Mouse (Mus musculus): ENCODE results near the gene Hspb2. TPM values are rescaled to one million over a fixed set of nuclear protein-coding genes. Genes with fewer than 3 reads are reported as not detected.

Gene Hspb2
- polyA plus RNA-seq (2012; rRNA removed), result 3.8 and 16.7 TPM in 2 replicates

GRCm38 (mm10) chr9:50752054-50752602 lies at the start of gene Hspb2:
TSS of gene Hspb2 (minus strand) at chr9:50752354.
- no peaks in the 10 kb centered on the region for H3K36me3 ChIP-seq (ENCODE audit: control insufficient read depth, insufficient read depth, low read length)
- H3K27me3 ChIP-seq (ENCODE audit: control insufficient read depth, insufficient read depth, low read length), result no peaks in the 10 kb centered on the region
- no peak within 1 kb of the TSS for H3K4me3 ChIP-seq (ENCODE audit: control insufficient read depth, insufficient read depth, low read length)
- no peaks in the 10 kb centered on the region for H3K4me1 ChIP-seq (replicated peaks; ENCODE audit: control insufficient read depth, insufficient read depth, low read length)
- WGBS, result 86% methylated on average over 14 of the region's 14 CpGs
- no peak for TF ChIP-seq POLR2A (IDR thresholded peaks at IDR 0.05; ENCODE audit: control insufficient read depth, extremely low read depth, insufficient read depth, low read length, poor library complexity)
- no peak for TF ChIP-seq CTCF (IDR thresholded peaks at IDR 0.05; ENCODE audit: borderline replicate concordance, control insufficient read depth, extremely low read depth, insufficient read depth, low read length, poor library complexity)
- H3K27ac ChIP-seq (ENCODE audit: control insufficient read depth, insufficient read depth, low read length), result no peak within 1 kb of the TSS
- no peak for DNase-seq

- Histone ChIP-seq H3K27ac (ENCODE audit: control insufficient read depth, insufficient read depth, low read length) (no peak overlapping the region), H3K4me1 (replicated peaks; ENCODE audit: control insufficient read depth, insufficient read depth, low read length) (peaks cover 5% of the 10 kb centered on the region), H3K4me3 (ENCODE audit: control insufficient read depth, insufficient read depth, low read length) (no peak overlapping the region), H3K36me3 (ENCODE audit: control insufficient read depth, insufficient read depth, low read length) (peaks cover 4% of the 10 kb centered on the region; the same call in 1 of the 2 replicates), H3K27me3 (ENCODE audit: control insufficient read depth, insufficient read depth, low read length) (no peaks in the 10 kb centered on the region)
- TF ChIP-seq CTCF (IDR thresholded peaks at IDR 0.05; ENCODE audit: borderline replicate concordance, control insufficient read depth, extremely low read depth, insufficient read depth, low read length, poor library complexity), result no peak
- no peak for TF ChIP-seq POLR2A (IDR thresholded peaks at IDR 0.05; ENCODE audit: control insufficient read depth, extremely low read depth, insufficient read depth, low read length, poor library complexity)
- DNase-seq, result peak; percentile 70
- WGBS, result 83% methylated on average over 2 of the region's 2 CpGs
Observed at GRCm38 (mm10) chr9:50800985-50801384, 48.8 kb upstream of the Hspb2 start.

GRCm38 (mm10) chr9:50798368-50798767 lies 46.2 kb upstream of the Hspb2 start:
- Histone ChIP-seq H3K36me3 (ENCODE audit: control insufficient read depth, insufficient read depth, low read length) (peaks cover 4% of the 10 kb centered on the region; the same call in 1 of the 2 replicates), H3K4me1 (replicated peaks; ENCODE audit: control insufficient read depth, insufficient read depth, low read length) (no peaks in the 10 kb centered on the region), H3K27ac (ENCODE audit: control insufficient read depth, insufficient read depth, low read length) (no peak overlapping the region), H3K4me3 (ENCODE audit: control insufficient read depth, insufficient read depth, low read length) (no peak overlapping the region), H3K27me3 (ENCODE audit: control insufficient read depth, insufficient read depth, low read length) (no peaks in the 10 kb centered on the region)
- TF ChIP-seq POLR2A (IDR thresholded peaks at IDR 0.05; ENCODE audit: control insufficient read depth, extremely low read depth, insufficient read depth, low read length, poor library complexity) (no peak), CTCF (IDR thresholded peaks at IDR 0.05; ENCODE audit: borderline replicate concordance, control insufficient read depth, extremely low read depth, insufficient read depth, low read length, poor library complexity) (no peak)
- DNase-seq, result no peak
- WGBS, result 96% methylated on average over 5 of the region's 5 CpGs

- 96% methylated on average over 7 of the region's 7 CpGs for WGBS
- H3K4me3 ChIP-seq (ENCODE audit: control insufficient read depth, insufficient read depth, low read length), result no peak overlapping the region
- no peak overlapping the region for H3K27ac ChIP-seq (ENCODE audit: control insufficient read depth, insufficient read depth, low read length)
Observed at GRCm38 (mm10) chr9:50797641-50798040, 45.5 kb upstream of the Hspb2 start.

GRCm38 (mm10) chr9:50796776-50797175 lies 44.6 kb upstream of the Hspb2 start:
- WGBS, result 93% methylated on average over 8 of the region's 8 CpGs
- H3K4me3 ChIP-seq (ENCODE audit: control insufficient read depth, insufficient read depth, low read length), result no peak overlapping the region
- DNase-seq, result no peak
- H3K27ac ChIP-seq (ENCODE audit: control insufficient read depth, insufficient read depth, low read length), result no peak overlapping the region
- no peaks in the 10 kb centered on the region for H3K27me3 ChIP-seq (ENCODE audit: control insufficient read depth, insufficient read depth, low read length)
- no peaks in the 10 kb centered on the region for H3K4me1 ChIP-seq (replicated peaks; ENCODE audit: control insufficient read depth, insufficient read depth, low read length)
- no peaks in the 10 kb centered on the region for H3K36me3 ChIP-seq (ENCODE audit: control insufficient read depth, insufficient read depth, low read length)
- TF ChIP-seq CTCF (IDR thresholded peaks at IDR 0.05; ENCODE audit: borderline replicate concordance, control insufficient read depth, extremely low read depth, insufficient read depth, low read length, poor library complexity) (no peak), POLR2A (IDR thresholded peaks at IDR 0.05; ENCODE audit: control insufficient read depth, extremely low read depth, insufficient read depth, low read length, poor library complexity) (no peak)

More at GRCm38 (mm10) chr9:50797641-50798040, 45.5 kb upstream of the Hspb2 start:
- DNase-seq, result no peak
- Histone ChIP-seq H3K36me3 (ENCODE audit: control insufficient read depth, insufficient read depth, low read length) (no peaks in the 10 kb centered on the region), H3K27me3 (ENCODE audit: control insufficient read depth, insufficient read depth, low read length) (no peaks in the 10 kb centered on the region), H3K4me1 (replicated peaks; ENCODE audit: control insufficient read depth, insufficient read depth, low read length) (no peaks in the 10 kb centered on the region)
- TF ChIP-seq CTCF (IDR thresholded peaks at IDR 0.05; ENCODE audit: borderline replicate concordance, control insufficient read depth, extremely low read depth, insufficient read depth, low read length, poor library complexity) (no peak), POLR2A (IDR thresholded peaks at IDR 0.05; ENCODE audit: control insufficient read depth, extremely low read depth, insufficient read depth, low read length, poor library complexity) (no peak)

- Histone ChIP-seq H3K27ac (ENCODE audit: control insufficient read depth, insufficient read depth, low read length) (no peak overlapping the region), H3K36me3 (ENCODE audit: control insufficient read depth, insufficient read depth, low read length) (no peaks in the 10 kb centered on the region), H3K4me3 (ENCODE audit: control insufficient read depth, insufficient read depth, low read length) (no peak overlapping the region), H3K27me3 (ENCODE audit: control insufficient read depth, insufficient read depth, low read length) (no peaks in the 10 kb centered on the region), H3K4me1 (replicated peaks; ENCODE audit: control insufficient read depth, insufficient read depth, low read length) (no peaks in the 10 kb centered on the region)
- TF ChIP-seq POLR2A (IDR thresholded peaks at IDR 0.05; ENCODE audit: control insufficient read depth, extremely low read depth, insufficient read depth, low read length, poor library complexity) (no peak), CTCF (IDR thresholded peaks at IDR 0.05; ENCODE audit: borderline replicate concordance, control insufficient read depth, extremely low read depth, insufficient read depth, low read length, poor library complexity) (no peak)
- WGBS, result 95% methylated on average over 3 of the region's 3 CpGs
- DNase-seq, result no peak
Observed at GRCm38 (mm10) chr9:50795266-50795665, 43.1 kb upstream of the Hspb2 start.
